Mouse (Mus musculus) layer of hippocampus, postnatal 36 days (tissue): Measurements from ENCODE around the gene Bpifb9a. TPM values are rescaled to one million over a fixed set of nuclear protein-coding genes. Genes with fewer than 3 reads are reported as not detected.
"Not testable (repeated sequence)": the region's sequence is repeated elsewhere in the genome, so short reads cannot be mapped to it uniquely, and the experiment has no call there.

Experiments used
- DNase-seq, 2 experiments: peaks; one replicate each; pipeline ENCODE4 v3.0.0; 2022
- total RNA-seq, 2 experiments: library from RNA; stranded (reverse); gene quantifications; 2 replicates each; pipeline ENCODE4 v1.2.3; 2021

Bpifb9a gene
- total RNA-seq: not detected

DNA sequence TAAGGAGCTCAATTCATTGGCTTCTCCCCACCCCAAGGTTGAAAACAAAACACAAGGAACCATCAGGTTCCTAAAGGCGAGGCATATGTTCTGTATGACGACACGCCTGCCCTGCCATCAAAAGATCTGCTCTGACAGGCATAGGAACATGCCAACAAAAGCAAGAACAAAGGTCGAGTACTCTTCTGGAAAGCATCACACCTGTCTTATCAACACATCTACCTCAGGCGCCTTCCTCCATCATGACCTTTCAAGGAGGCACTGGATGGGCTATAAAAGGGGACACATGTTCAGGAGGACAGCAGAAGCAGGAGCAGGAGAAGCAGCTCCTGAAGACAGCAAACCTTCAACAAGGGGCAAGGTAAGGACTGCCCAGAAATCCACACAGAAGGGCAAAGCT is at the start of gene Bpifb9a:
TSS of gene Bpifb9a (plus strand) at position 301 of the 400 bp plus-strand sequence.
- not testable (repeated sequence) for DNase-seq

DNA sequence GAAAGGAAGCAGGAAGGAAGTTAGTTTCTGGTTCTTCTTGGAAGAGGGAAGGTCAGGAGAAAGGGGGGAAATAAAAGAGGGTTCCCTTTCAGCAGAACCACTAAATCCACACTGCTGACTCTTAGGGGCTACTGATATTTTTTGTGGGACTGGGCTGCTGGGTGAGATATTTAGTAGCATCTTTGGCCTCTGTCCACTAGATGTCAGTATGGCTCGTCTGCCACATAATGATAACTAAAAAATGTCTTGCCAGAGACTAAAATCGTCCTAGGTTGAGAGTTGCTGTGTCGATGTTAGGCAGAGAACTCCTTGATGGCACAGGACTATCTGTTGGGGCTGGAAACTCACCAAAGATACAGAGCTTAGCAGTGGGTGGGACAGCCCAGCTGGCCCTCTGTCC is 48.5 kb upstream of the Bpifb9a start:
- DNase-seq: no peak

DNA sequence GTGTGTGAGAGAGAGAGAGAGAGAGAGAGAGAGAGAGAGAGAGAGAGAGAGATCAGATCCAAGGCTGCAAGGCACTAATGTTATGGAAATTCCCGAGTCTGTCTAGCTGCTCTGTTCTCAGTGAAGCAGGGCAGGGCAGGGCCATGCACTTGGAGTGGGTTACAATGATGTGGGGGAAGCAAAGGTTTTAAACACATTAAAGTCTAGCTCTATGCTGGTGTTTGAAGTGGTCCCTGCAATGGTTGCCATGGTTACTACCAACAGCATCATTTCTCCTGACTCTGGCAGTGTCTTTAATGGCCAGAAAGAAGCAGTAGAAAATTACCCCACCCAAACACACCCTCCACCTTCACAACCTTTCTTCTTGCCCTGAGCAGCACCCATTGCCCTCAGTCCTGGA is 46.5 kb upstream of the Bpifb9a start:
- DNase-seq: no peak

DNA sequence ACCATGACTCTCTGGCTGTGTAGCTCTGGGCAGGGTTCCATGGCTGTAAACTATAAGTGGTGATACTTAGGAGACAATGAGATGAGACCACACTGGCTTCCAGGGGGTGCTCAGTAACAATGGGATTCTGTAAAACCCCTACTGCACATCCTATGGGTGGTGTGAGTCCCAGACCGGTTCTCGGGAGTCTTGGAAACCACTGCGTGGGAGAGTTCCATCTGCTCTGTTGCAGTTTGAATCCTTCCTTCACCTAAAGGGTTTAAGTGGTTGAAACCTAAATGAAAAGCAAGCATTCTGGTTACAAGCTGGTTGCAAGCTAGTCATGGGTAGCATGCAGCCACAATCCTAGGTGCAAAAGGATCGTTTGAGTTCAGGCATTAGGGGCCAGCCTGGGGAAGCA is 45.8 kb upstream of the Bpifb9a start:
- DNase-seq: peak; percentile 45 to 46

DNA sequence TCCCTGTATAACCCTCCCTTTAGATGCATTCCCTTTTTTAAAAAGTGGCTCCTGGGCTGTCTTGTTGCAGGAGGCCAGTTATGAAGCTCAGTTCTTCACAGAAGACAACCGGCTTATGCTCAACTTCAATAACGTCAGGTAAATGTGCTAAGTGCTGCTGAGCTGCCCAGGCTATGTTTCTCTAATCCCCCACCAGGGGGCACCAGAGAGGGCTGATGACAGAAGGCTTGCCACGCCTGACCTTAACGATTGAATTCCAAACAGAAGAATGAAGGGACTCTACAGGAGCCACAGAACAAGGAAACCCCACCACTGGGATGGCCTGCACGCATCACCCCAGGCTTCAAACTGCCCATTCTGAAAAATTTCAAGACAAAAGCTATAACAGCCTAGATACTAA is 42.5 kb upstream of the Bpifb9a start:
- peak; percentile 45 to 52 for DNase-seq

DNA sequence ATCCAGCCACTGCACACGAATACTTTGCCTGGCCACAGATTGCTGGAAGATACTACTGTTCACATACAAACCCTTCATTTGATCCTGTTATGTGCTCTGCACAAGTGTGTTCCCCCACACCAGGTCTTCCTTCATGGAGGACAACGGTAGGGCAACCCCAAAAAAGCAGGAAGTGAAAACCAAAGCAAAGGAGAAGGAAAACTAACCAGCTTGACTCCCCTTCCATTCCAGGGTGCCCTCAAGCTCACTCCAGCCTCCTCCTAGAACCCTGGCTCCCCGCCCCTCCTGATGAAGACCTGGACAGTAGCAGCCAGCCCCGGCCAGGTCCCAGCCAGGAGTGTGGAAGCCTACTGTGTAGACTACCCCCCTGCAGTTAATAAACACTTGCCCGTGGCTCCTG is 37.7 kb upstream of the Bpifb9a start:
- DNase-seq: no peak

DNA sequence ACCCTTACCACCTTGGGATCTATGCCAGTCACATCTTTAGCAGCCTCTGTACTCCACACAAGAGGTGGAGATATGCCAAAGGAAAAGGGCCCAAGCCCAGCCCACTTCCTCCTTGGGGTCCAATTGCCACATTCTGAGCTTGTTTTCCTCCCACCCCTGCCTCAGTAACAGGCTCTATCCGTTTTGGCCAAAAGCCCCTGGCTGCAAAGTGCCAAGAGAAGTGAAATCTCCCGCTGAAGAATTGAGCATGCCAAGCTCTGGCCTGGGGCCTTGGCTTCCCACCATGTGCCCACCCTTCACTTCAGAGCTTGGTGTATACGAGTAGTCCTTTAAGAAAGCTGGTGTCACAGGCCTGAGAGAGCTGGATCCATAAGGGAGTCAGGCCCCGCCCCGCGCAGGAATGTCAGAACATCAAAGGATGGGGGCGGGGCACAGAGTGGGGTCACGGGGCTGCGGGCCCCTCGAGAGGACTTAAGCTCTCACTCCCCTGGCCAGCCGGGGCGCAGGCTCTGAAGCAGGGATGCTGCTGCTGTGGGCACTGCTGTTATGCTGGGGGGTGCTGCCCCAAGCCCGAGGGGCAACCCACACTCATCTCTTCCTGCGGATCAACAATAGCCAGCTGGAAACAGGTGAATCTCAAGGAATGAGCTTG is 34.3 kb upstream of the Bpifb9a start, which contains the start of gene Bpifb5:
TSS of gene Bpifb5 (plus strand) at position 478 of the 652 bp plus-strand sequence.
- DNase-seq: no peak

DNA sequence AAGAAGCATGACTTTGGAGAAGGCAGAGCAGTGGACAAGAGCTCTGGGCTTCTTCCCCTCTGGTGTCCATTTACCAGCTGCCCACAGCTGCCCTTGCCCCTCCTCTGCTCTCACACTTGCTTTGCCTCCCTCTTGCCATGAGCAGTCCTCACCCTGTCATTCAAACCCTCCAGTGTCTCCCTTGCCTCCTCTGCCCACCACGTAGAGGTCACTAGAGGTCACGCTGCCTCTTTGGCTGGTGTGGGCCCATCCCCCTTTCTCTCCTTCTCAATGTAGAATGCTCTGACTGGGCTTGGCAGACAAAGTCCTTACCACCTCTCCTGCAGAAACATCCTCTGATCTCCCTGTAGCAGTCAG is 33.8 kb upstream of the Bpifb9a start:
- no peak for DNase-seq

DNA sequence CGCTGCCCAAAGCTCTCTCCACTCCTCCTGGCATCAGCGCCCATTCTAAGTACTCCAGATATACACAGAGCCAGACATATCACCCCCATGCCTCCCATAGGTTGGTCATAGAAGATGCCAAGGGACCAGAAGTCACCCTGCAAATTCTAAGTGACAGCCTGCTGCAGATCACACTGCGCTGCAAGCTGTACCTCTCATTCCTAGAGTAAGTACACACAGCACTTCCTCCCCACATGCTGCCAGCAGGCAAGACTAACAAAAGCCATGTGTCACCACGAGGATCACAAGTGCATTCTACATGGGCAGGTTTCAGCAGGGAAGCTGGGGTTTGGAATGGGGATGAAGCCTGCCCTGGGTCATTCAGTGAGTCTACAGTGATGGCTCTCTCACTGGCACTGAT is 30.7 kb upstream of the Bpifb9a start:
- DNase-seq: no peak

DNA sequence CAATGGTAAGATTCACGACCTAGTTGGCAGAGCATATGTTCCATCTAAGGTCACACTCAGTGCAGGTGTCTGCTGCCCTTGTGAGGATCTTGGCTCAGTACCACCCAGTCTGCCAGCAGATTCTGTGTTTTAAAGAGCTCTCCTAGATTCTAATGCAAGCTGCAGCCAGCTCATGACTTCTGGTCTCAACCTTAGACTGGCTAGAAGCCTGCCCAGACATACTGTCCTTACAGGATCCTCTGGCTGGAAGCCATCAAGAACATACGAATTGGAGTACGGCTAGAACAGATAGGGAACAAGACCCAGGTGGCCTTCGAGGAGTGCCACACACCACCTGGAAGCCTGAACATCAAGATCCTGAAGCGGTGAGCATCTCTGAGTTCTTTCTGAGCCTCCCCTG is 29.8 kb upstream of the Bpifb9a start:
- no peak for DNase-seq

DNA sequence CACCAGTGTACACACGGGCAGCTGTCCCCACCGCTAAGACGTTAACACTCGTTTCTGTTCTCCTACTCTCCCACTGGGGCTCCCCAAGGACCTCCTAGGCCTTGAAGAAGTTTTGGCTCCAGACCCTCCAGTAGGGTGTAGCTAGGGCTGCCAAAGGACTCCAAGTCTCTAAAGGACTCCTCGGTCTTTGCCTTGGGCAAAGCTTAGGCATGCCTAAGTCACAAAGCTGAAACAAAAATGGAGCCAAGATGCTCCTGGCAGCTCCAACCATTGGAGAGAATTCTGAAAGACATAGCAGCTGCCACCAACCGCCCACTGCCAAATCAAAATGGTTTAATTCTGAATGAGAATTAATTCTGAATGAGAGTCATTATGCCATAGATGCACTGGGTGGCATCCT is 24.2 kb upstream of the Bpifb9a start:
- peak; percentile 40 to 55 for DNase-seq

DNA sequence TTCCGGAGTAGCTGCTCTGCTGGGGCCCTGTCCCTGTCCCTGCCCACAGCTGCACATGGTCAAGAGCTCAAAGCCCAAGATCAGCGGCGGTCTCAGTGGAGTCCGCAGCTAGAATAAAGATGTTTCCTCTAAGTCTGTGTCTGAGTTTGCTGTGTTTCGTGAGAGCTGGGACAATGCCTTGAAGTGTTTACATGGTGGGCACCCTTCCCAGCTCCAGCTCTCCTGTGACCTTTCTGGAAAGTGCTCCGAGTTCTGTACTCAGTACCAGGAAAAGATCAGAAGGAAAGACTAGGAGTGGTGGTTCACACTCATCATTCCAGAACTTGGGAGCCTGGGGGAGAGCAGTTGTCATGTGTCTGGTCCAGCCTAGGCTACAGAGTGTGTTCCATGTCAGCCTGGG is 16.9 kb upstream of the Bpifb9a start:
- no peak for DNase-seq

DNA sequence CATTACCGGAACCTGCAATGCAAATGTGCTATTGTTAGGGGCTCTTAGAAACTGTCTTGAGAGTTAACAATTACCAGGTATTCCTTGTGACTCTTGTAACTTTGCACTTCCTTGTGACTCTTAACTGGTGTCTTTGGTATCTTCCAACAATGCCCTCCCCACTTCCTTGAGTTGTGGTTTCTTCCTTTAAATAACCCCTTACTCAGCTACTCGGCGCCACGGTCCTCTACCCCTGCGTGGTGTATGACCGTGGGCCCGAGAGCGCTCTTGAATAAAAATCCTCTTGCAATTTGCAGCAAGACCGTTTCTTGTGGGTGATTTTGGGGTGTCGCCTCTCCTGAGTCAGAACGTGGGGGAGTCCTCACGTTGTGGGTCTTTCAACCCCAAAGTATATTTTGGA is 14.9 kb upstream of the Bpifb9a start:
- DNase-seq: not testable (repeated sequence)

DNA sequence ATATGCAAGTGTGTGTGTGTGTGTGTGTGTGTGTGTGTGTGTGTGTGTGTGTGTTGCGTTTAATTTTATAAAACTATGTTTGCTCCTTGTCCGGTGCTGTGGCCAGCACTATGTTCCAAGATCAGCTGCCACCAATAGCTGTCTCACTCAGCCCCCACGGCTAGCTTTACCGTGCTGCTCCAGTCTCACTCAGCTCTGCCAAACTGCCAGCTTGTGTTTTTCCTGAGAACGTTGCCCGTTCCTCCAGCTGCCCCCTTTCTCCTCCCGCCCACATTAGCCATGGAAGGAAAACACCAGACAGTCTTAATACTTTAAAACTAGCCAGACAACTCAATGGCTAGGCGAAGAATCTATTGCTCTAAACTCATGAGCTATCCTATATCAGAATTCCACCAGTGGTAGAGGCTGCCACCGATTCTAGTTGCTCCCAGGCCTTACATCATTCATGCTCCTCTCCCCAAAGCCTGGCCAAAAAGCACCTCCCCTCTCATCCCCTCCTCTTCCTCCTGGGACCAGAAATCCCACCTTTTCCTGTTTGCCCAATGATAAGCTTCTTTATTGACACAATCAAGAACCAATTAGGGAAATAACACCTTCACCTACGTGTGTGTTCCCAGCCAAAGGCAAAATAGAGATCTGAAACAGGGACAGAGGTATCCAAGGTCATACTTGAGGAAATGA is 14.2 kb upstream of the Bpifb9a start:
- peak; percentile 37 to 48 for DNase-seq

DNA sequence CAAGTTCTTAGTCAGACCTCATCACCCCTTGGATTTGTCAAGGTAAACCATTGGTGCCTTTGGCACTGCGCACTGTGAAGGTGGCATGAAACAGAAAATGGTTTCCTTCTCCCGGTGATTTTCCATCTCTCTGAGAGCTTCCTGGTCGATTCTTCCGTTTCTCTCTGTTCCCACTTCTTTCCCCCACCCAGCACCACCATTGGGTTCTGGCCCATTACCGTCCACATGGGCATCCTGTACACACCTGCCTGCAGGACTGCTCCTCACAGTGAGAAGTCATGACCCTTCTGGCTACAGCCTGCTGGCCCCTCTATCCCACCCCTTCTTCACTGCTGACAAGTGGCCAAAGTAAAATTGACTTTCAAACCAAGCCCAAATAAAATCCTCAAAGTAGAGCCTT is 12.3 kb upstream of the Bpifb9a start:
- no peak for DNase-seq

DNA sequence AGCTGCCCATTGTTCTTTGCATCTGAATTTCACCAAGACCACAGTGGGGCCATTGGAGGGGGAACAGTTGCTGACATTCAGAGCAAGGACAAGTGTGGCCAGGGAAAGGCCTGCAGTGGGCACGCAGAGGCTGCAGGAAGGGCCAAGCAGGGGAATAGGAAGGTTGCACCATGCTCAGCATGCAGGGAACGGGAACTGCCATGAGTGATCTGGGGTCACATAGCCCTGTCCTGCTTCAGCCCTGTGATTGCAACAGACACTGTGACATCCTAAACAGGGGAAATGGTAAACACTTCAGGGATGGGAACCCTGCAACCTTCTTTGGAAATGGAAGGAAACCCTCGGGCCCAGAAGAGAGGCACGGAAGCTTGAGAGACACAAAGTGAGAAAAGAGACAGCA is 2.4 kb upstream of the Bpifb9a start:
- not testable (repeated sequence) for DNase-seq

DNA sequence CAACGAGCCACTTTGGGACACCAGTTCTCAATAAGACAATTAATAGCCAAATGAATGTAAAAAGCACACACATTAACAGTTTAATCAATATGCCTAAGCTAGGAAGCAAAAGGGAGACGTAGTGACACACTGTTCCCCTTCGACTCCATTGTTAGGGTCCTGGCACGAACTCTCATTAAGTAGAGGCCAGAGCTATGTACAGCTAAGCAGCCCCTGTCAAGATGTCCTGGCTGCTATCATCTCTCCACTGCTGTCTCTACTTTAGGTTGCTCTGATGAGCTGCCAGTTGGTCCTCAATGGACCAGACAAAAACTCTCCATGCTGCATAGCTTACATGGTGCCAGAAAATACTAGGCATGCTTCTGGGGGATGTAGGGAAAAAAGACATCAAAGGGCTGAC is 1.9 kb upstream of the Bpifb9a start:
- DNase-seq: no peak

DNA sequence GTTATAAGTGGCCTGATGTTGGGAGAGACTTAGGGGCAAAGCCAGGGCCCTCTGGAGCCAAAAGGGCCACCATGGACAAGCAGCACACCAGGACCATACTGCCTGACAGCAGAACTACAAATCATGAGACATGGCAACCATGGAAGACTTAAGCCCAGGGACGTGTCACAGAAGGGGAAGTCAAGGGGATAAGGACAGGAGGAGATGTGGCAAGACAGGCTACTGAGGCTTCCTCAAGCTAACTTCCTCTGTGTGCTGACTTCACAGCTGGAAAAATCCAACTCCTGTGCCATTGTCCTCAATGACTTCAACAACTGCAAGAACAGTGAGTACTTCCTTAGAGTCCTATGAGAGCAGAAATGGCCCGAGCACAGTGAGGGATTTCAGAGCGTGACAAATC is 6.7 kb downstream of the Bpifb9a start:
- not testable (repeated sequence) for DNase-seq

DNA sequence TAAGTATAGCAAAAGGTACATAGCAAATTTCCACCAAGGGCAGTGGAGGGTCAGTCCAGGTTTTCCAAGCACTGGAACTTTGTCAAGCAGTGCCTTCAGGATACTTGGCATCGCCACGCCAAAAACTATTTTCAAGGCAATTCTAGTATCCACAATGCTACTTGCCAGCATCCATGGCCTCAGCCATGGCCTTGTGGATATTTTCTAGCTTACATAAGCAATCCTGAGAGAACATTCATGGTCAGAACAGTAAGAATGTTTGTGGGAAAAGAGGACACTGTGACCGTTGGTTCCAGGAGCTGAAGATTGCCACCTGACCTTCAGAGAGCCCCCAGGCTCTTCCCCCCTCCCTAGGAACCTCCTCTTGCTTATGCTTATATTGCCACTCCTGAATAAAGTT is 34.2 kb downstream of the Bpifb9a start:
- DNase-seq: not testable (repeated sequence)

DNA sequence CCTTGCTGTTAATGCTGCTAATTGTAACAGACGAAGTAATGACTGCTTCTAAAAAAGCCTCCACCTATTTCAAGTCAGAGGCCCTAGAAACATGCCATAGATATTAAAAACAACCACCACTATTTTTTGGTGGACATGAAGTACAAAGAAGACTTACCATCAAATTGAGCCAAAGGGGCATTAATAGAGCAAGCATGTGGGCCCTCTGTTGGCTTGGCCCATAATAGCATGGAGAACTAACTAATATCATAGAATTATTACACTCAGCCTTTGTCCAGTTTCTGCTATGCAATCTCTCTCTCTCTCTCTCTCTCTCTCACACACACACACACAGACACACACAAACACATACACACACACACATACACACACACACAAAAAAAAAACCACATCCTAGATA is 35.2 kb downstream of the Bpifb9a start:
- no peak for DNase-seq

DNA sequence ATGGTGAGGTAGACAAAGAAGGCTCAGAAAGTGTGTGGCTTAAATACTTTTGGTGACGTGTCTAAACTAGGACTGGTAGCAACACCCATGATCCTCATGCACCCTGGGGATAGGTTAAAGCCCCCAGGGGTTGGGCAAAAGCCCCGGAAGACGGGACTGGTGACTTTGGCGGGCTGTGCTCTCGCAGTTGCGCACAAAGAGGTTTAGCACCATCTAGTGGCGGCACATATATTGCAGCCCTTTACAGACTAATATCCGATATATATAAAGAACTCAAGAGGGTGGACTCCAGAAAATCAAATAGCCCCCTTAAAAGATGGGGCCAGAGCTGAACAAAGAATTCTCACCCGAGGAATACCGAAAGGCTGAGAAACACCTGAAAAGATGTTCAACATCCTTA is 37.1 kb downstream of the Bpifb9a start:
- peak in 1 of 2 experiments; percentile 19 for DNase-seq

DNA sequence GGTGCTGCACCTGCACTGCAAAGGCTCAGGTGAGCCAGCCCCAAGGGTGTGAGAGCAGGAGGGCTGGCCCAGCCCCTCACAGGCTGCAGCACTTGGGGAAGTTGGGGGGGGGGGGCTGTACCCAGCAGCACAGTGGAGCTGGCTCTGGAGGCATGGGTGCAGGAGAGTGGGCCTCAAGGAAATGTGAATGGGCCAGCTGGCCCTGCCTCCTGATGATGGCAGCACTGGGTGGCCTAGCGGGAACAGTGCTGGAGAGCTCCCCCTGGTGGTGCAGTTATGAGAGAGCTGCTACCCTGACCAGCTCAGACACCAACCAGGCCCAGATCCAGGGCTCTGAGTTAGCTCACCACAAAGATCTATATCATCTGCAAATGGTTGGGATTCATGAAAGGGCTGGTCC is 42.8 kb downstream of the Bpifb9a start:
- DNase-seq: peak; percentile 25 to 35

DNA sequence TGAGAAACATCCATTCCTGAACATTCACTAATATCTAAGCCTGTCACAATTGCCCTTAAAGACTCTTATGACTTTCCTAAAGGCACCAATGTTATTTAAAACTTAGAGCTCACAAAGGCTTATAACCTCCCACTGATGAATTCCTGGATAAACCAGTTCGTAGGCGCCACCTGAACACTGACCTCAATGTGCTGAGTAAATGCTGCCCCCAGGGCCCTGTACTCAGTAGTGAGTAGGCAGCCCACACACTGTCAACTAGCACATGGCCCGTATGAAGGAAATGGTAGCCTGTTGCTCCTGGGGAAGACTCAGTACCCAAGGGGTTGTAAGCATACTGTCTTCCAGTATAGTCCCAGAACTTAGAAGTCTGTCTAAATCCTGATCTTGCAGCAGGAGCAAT is 44.1 kb downstream of the Bpifb9a start:
- DNase-seq: no peak

DNA sequence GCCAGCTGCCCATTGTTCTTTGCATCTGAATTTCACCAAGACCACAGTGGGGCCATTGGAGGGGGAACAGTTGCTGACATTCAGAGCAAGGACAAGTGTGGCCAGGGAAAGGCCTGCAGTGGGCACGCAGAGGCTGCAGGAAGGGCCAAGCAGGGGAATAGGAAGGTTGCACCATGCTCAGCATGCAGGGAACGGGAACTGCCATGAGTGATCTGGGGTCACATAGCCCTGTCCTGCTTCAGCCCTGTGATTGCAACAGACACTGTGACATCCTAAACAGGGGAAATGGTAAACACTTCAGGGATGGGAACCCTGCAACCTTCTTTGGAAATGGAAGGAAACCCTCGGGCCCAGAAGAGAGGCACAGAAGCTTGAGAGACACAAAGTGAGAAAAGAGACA is 47.0 kb downstream of the Bpifb9a start:
- not testable (repeated sequence) for DNase-seq
